Mouse (Mus musculus): ENCODE results near the gene Tnip2. TPM values are rescaled to one million over a fixed set of nuclear protein-coding genes. Genes with fewer than 3 reads are reported as not detected.

Gene Tnip2
- 10 to 100 TPM; 19.2 to 30.8 TPM for total RNA-seq (2021)

- peak; percentile 78 for DNase-seq (ENCODE audit: extremely low spot score in 1 of 2, low spot score in 1 of 2)
These were observed at the start of gene Tnip2 for GRCm38 (mm10) chr5:34513466-34514217. TSS of gene Tnip2 (minus strand) at chr5:34513991.

GRCm38 (mm10) chr5:34551821-34552220 is 38.0 kb upstream of the Tnip2 start:
- DNase-seq (ENCODE audit: extremely low spot score in 1 of 2, low spot score in 1 of 2): no peak

- no peak for DNase-seq (ENCODE audit: extremely low spot score in 1 of 2, low spot score in 1 of 2)
These were observed 36.5 kb upstream of the Tnip2 start for GRCm38 (mm10) chr5:34550251-34550650.

- DNase-seq (ENCODE audit: extremely low spot score in 1 of 2, low spot score in 1 of 2): peak in 1 of 2 experiments; percentile 27
These were observed 35.9 kb upstream of the Tnip2 start for GRCm38 (mm10) chr5:34549483-34550221.

GRCm38 (mm10) chr5:34549135-34549482 is 35.3 kb upstream of the Tnip2 start:
- no peak for DNase-seq (ENCODE audit: extremely low spot score in 1 of 2, low spot score in 1 of 2)

- DNase-seq (ENCODE audit: extremely low spot score in 1 of 2, low spot score in 1 of 2): peak in 1 of 2 experiments; percentile 22
These were observed 33.6 kb upstream of the Tnip2 start for GRCm38 (mm10) chr5:34547410-34547809.

- no peak for DNase-seq (ENCODE audit: extremely low spot score in 1 of 2, low spot score in 1 of 2)
These were observed 29.3 kb upstream of the Tnip2 start for GRCm38 (mm10) chr5:34543114-34543513.

GRCm38 (mm10) chr5:34542166-34542565 is 28.4 kb upstream of the Tnip2 start:
- DNase-seq (ENCODE audit: extremely low spot score in 1 of 2, low spot score in 1 of 2): no peak

- no peak for DNase-seq (ENCODE audit: extremely low spot score in 1 of 2, low spot score in 1 of 2)
These were observed 25.3 kb upstream of the Tnip2 start for GRCm38 (mm10) chr5:34539121-34539520.

GRCm38 (mm10) chr5:34538527-34538926 is 24.7 kb upstream of the Tnip2 start:
- DNase-seq (ENCODE audit: extremely low spot score in 1 of 2, low spot score in 1 of 2): peak in 1 of 2 experiments; percentile 26

- DNase-seq (ENCODE audit: extremely low spot score in 1 of 2, low spot score in 1 of 2): no peak
These were observed 24.3 kb upstream of the Tnip2 start for GRCm38 (mm10) chr5:34538079-34538478.

- DNase-seq (ENCODE audit: extremely low spot score in 1 of 2, low spot score in 1 of 2): no peak
These were observed 22.0 kb upstream of the Tnip2 start for GRCm38 (mm10) chr5:34535831-34536230.

- no peak for DNase-seq (ENCODE audit: extremely low spot score in 1 of 2, low spot score in 1 of 2)
These were observed 21.2 kb upstream of the Tnip2 start for GRCm38 (mm10) chr5:34534776-34535581.

GRCm38 (mm10) chr5:34533820-34534219 is 20.0 kb upstream of the Tnip2 start:
- no peak for DNase-seq (ENCODE audit: extremely low spot score in 1 of 2, low spot score in 1 of 2)

- no peak for DNase-seq (ENCODE audit: extremely low spot score in 1 of 2, low spot score in 1 of 2)
These were observed 19.3 kb upstream of the Tnip2 start for GRCm38 (mm10) chr5:34533066-34533465.

GRCm38 (mm10) chr5:34530687-34531086 is 16.9 kb upstream of the Tnip2 start:
- no peak for DNase-seq (ENCODE audit: extremely low spot score in 1 of 2, low spot score in 1 of 2)

- no peak for DNase-seq (ENCODE audit: extremely low spot score in 1 of 2, low spot score in 1 of 2)
These were observed 16.3 kb upstream of the Tnip2 start for GRCm38 (mm10) chr5:34530116-34530515.

GRCm38 (mm10) chr5:34528724-34529123 is 14.9 kb upstream of the Tnip2 start:
- DNase-seq (ENCODE audit: extremely low spot score in 1 of 2, low spot score in 1 of 2): no peak

- no peak for DNase-seq (ENCODE audit: extremely low spot score in 1 of 2, low spot score in 1 of 2)
These were observed 13.6 kb upstream of the Tnip2 start for GRCm38 (mm10) chr5:34527352-34527751.

- no peak for DNase-seq (ENCODE audit: extremely low spot score in 1 of 2, low spot score in 1 of 2)
These were observed 12.6 kb upstream of the Tnip2 start for GRCm38 (mm10) chr5:34526477-34526775.
